Mouse (Mus musculus) layer of hippocampus, postnatal 25 days (tissue): ENCODE measurements around the gene Col6a3. TPM values are rescaled to one million over a fixed set of nuclear protein-coding genes. Genes with fewer than 3 reads are reported as not detected.

ENCODE experiments used
- DNase-seq, 2 experiments: peaks; one replicate each; pipeline ENCODE4 v3.0.0; 2022; ENCODE audit warnings: mixed read lengths in 2 of 2, low spot score in 1 of 2; ENCODE audit errors: extremely low spot score in 1 of 2
- total RNA-seq, 2 experiments: library from RNA; stranded (reverse); gene quantifications; 2 replicates each; pipeline ENCODE4 v1.2.3; 2021

The Col6a3 gene
- total RNA-seq, 2 experiments from 2014 or later, result 5.0 to 6.1 TPM

GRCm38 (mm10) chr1:90800466-90800865, 43.3 kb downstream of the Col6a3 start:
- no peak for DNase-seq

DNA sequence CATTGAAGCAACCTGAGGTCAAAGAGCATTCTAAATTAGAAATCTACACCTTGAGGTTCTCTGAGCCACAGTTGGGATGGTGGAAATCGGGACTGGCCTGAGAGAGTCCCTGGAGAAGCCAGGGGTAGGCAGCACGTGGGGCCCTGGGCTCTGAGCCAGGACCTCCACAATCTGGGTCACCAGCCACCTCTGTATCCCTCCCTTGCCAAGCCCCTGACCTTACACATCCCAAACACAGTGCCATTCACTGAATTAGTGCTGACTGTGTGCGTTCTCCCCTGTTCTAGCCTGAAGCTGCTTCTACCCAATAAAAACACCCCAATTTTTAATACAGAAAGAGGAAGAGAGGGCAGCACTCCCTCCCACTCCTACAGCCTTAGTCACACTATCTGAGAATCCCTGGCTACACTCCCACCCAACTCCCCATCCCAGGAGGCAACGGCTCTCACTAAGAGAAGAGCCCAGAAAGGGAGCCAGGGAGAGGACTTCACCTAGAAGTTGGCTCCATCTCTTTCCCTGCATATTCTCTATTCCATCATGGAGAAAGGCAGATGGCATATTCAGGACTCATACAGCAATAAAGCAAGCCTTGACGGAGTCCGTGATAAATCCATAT, 46.4 kb downstream of the Col6a3 start:
- DNase-seq, result peak in 1 of 2 experiments; percentile 35

DNA sequence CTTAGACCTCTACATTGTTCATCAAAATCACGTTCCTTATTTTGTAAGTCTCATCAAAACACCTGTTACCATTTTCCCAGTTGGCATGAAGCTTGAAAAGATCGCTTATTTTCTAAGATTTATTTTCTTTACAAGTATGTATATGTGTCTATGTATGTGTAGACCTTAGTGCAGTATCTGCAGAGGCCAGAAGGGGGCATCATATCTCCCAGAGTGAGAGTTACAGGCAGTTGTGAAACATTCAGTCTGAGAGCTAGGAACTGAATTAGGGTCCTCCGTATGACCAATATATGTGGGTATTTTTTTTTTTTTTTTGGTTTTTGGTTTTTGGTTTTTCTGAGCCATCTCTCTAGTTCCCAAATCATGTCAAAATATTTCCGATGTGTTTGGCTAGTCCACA, 50.4 kb downstream of the Col6a3 start:
- no peak for DNase-seq

DNA sequence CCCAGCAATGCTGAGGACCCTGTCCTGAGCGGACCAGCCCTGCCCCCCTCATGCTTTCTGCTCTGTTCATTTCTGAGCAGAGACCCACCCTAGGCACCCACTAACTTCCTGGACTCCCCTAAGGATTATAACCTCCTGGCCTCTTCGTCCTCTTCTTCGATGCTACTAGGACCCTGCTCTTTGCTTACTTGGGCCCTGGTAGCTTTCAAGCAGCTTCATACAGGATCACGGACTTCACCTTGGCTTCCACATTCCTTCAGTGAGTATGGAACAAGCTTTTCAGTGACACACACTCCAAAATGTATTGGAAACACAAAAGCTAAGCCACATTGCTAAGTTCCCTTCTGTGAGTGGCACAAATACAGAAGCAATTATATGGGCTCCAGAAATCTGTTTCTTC, 52.8 kb downstream of the Col6a3 start:
- DNase-seq, result no peak

GRCm38 (mm10) chr1:90789506-90789905, 54.3 kb downstream of the Col6a3 start:
- no peak for DNase-seq

- no peak for DNase-seq
Observed at GRCm38 (mm10) chr1:90780446-90780845, 63.3 kb downstream of the Col6a3 start.

DNA sequence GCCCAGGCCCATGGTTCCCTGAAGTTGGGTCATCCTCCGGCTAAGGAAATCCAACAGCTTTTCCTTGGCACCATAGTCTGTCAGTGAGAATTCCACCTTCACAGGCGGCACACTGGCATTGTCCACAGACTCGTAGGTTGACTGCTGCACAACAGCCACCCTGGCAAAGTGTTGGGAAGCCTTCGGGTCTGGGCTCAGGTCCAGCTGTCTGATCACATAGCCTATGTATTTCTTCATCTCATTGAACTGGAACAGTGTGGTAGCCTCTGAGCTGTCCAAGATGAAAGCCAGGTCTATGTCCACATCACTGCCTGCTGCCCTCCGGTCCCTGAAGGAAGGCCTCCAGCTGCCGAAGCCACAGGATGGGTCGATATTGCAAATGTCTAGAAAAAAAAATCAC, 64.7 kb downstream of the Col6a3 start:
- no peak for DNase-seq

- DNase-seq, result no peak
Observed at GRCm38 (mm10) chr1:90775477-90776241, 68.1 kb downstream of the Col6a3 start.

GRCm38 (mm10) chr1:90771172-90771571, 72.6 kb downstream of the Col6a3 start:
- no peak for DNase-seq

DNA sequence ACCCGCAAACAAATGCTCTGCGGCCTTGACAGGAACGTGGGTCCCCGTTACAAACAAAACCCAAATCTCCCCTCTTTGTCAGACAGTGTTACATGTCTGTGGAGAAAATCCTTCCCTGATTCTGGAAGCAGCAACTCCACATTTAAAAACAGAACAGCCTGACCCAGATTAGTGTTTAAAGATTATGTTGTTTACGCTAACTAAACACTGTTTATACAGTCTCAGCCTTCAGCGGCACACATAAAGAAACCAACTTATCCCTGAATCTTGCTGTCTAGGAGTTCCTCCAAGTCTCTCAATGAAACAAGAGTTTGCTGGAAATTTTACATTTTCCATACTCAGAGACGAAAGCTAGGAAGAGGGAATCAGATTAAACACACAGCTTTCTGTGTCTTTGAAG, 73.7 kb downstream of the Col6a3 start:
- no peak for DNase-seq

DNA sequence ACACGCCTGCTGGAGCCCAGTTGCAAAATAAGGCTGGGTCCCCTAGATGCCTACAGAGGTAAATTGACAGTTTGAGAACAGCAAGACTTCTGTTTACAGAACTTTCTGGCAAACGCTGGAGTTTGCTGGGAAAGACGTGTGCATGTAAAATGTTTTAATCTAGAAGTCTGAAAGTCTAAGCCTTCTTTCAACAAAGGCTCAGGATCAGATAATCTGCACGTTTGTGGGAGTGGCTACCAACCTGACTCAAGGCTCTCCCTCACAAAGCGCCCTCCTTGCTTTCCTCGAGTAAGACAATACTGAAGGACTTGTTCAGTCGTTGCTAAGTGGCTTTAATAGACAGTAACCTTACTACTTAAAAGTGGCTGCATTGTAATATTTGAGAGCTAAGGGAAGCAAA, 74.5 kb downstream of the Col6a3 start:
- no peak for DNase-seq

- DNase-seq, result no peak
Observed at GRCm38 (mm10) chr1:90758091-90758673, 85.6 kb downstream of the Col6a3 start.

- no peak for DNase-seq
Observed at GRCm38 (mm10) chr1:90753869-90754563, 89.8 kb downstream of the Col6a3 start.

GRCm38 (mm10) chr1:90751221-90751620, 92.5 kb downstream of the Col6a3 start:
- no peak for DNase-seq

- no peak for DNase-seq
Observed at GRCm38 (mm10) chr1:90750169-90750568, 93.6 kb downstream of the Col6a3 start.

DNA sequence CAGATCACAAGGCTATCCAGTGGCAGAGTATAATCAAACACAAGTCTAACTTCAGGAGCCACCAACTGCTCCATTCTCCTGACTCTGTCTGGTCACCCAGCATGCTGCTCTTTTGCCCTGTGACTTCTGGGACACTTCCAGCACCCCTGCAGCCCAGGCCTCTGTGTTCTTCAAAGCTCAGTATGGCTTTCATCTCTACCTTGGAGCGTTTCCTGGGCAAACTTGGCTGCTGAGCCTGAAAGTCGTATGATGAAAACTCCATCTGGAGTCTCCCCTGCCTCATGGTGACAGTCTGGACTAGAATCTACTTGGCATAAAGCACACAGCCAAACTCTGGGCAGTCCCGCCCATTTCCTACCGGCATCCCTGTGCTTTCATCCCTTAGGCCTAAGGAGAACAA, 95.2 kb downstream of the Col6a3 start:
- peak in 1 of 2 experiments; percentile 28 for DNase-seq

DNA sequence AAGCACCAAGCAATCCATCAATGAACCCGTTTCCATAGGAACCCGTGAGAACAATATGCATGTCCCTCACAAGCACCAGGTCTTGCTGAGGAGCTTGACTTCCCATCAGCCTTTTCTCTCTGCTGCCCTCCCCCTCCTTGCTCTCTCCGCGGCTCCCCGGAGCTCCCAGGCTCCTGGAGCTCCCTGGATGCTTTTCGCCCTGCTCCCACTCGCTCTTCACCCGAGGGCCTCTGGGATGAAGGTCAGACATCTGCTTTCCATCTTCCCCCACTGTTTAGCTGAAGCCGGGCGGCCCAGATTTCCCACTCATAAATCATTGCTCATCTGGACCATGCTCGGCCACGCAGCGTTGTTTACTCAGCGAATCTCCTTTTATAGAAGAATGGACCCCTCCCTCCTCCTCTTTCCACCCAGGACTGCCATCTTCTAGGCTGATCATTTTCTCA, 99.8 kb downstream of the Col6a3 start:
- no peak for DNase-seq

GRCm38 (mm10) chr1:90743445-90743844, 100.3 kb downstream of the Col6a3 start:
- no peak for DNase-seq

GRCm38 (mm10) chr1:90742641-90743040, 101.1 kb downstream of the Col6a3 start:
- DNase-seq, result no peak

DNA sequence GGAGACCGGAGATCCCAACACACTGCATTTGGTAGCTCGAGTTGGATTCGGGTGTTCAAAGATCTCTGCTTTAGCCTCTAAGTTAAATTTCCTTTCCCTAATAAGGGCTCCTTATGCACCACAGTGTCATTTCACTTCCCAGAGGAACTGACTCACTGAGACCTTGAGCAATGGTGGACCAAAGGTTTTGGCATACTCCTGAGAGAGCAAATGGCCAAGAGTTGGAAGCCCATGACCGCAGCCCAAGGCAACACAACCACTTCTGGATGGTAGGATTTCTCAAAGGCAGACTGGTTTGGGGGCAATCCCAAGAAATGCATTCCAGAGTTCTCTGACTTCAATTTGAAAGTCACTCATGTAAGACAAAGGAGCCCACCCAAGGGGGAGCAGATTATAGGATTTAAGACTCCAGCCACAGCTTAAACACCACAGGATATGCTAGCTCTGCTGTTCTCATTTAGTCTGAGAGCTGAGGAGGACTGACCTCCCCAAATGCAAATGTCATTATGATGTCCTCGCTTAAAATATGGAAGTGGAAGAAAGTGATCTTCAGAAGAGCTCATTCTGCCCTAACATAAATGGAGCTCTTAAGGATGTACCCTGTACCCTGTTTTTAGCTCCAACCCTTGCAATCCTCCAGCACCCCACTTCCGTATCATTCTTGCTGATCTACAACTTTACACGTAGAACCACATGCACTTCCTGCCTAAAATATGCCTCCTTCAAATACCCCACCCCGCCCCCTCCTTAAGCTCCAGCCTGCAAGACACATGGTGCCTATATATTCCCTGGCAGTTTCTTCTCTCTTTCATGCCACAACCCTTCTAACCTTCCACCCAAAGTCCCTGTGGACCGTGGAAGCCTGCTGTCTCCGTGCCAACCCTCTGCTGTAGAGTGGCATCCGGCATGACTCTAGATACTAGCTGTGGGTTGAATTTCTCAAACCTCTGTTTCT, 103.3 kb downstream of the Col6a3 start:
- no peak for DNase-seq
